Mouse (Mus musculus) small intestine, adult 2 months (tissue): ENCODE measurements around the gene Cnnm4. TPM values are rescaled to one million over a fixed set of nuclear protein-coding genes. Genes with fewer than 3 reads are reported as not detected.

Experiments used
- H3K27ac ChIP-seq: fragments of 200-500 bp; 2 replicates; pipeline ENCODE4 v1.5.1; 2012; ENCODE audit warnings: low read depth, low read length, control low read depth, inconsistent platforms; ENCODE audit not compliant: insufficient read depth
- H3K27me3 ChIP-seq: fragments of 200-500 bp; 2 replicates; pipeline ENCODE4 v1.6.1; 2012; ENCODE audit warnings: mild to moderate bottlenecking, moderate library complexity, low read length, inconsistent platforms; ENCODE audit not compliant: control insufficient read depth, insufficient read depth
- H3K36me3 ChIP-seq: fragments of 200-500 bp; 2 replicates; pipeline ENCODE4 v1.6.1; 2012; ENCODE audit warnings: mild to moderate bottlenecking, low read length, control low read depth, inconsistent platforms; ENCODE audit not compliant: control insufficient read depth, insufficient read depth
- H3K4me1 ChIP-seq: fragments of 200-500 bp; 2 replicates; pipeline ENCODE4 v1.6.1; 2012; ENCODE audit warnings: low read length, inconsistent platforms, mixed read lengths; ENCODE audit not compliant: control insufficient read depth, insufficient read depth, insufficient read length
- H3K4me3 ChIP-seq: fragments of 200-500 bp; 2 replicates; pipeline ENCODE4 v1.5.1; 2012; ENCODE audit warnings: low read depth, mild to moderate bottlenecking, control low read depth, inconsistent platforms, low read length, moderate library complexity
- CTCF ChIP-seq: fragments of 200-500 bp; IDR thresholded peaks from 2 replicates; pipeline ENCODE4 v1.5.1; 2012; ENCODE audit warnings: low read depth, mild to moderate bottlenecking, control low read depth, inconsistent platforms, low read length, moderate library complexity, mixed read lengths; ENCODE audit not compliant: insufficient replicate concordance, insufficient read length; ENCODE audit errors: extremely low read depth
- POLR2A ChIP-seq: fragments of 200-500 bp; IDR thresholded peaks from 2 replicates; pipeline ENCODE4 v1.6.1; 2012; ENCODE audit warnings: low read depth, mild to moderate bottlenecking, control low read depth, inconsistent platforms, low read length, moderate library complexity
- WGBS: fragments of 180-500 bp; shearing (Covaris S2); methylation state at CpG from one replicate; pipeline ENCODE4 v1.1.7; 2018; 5-methylcytosine and 5-hydroxymethylcytosine counted together
- polyA plus RNA-seq: library from polyadenylated mRNA; depleted of rRNA; stranded (reverse); fragments of >200 nt; gene quantifications from 2 replicates; pipeline ENCODE4 v1.2.3, GENCODE M21; 2012

The Cnnm4 gene
- polyA plus RNA-seq, 1 experiment: 107 TPM

- H3K4me3 ChIP-seq: no peak overlapping the region
- no peak overlapping the region for H3K27ac ChIP-seq
- H3K4me1 ChIP-seq: peaks cover 3% of the 10 kb centered on the region; the same call in 1 of the 2 replicates
- 86% methylated on average over 18 of the region's 18 CpGs for WGBS
- TF ChIP-seq POLR2A (no peak), CTCF (no peak)
- peaks cover 10% of the 10 kb centered on the region; the same call in 1 of the 2 replicates for H3K36me3 ChIP-seq
- no peaks in the 10 kb centered on the region for H3K27me3 ChIP-seq
These were observed 78.1 kb downstream of the Cnnm4 start for GRCm38 (mm10) chr1:36549491-36549890.

GRCm38 (mm10) chr1:36550075-36550863 lies 78.8 kb downstream of the Cnnm4 start:
- no peak overlapping the region for H3K27ac ChIP-seq

GRCm38 (mm10) chr1:36551904-36552303 lies 80.5 kb downstream of the Cnnm4 start:
- peaks cover 5% of the 10 kb centered on the region for H3K27me3 ChIP-seq
- H3K4me1 ChIP-seq: peaks cover 8% of the 10 kb centered on the region
- H3K27ac ChIP-seq: no peak overlapping the region
- H3K36me3 ChIP-seq: peaks cover 10% of the 10 kb centered on the region; the same call in 1 of the 2 replicates
- TF ChIP-seq POLR2A (no peak), CTCF (no peak)
- H3K4me3 ChIP-seq: no peak overlapping the region
- WGBS: 84% methylated on average over 17 of the region's 17 CpGs

More at GRCm38 (mm10) chr1:36550075-36550863, 78.8 kb downstream of the Cnnm4 start:
- 84% methylated on average over 20 of the region's 20 CpGs for WGBS
- TF ChIP-seq POLR2A (no peak), CTCF (no peak)
- H3K4me3 ChIP-seq: no peak overlapping the region
- H3K36me3 ChIP-seq: peaks cover 10% of the 10 kb centered on the region; the same call in 1 of the 2 replicates
- H3K4me1 ChIP-seq: peaks cover 3% of the 10 kb centered on the region; the same call in 1 of the 2 replicates
- no peaks in the 10 kb centered on the region for H3K27me3 ChIP-seq

GRCm38 (mm10) chr1:36552506-36552905 lies 81.1 kb downstream of the Cnnm4 start:
- no peak for TF ChIP-seq POLR2A
- no peak for TF ChIP-seq CTCF
- Histone ChIP-seq H3K36me3 (peaks cover 10% of the 10 kb centered on the region; the same call in 1 of the 2 replicates), H3K27me3 (peaks cover 5% of the 10 kb centered on the region), H3K4me1 (peaks cover 6% of the 10 kb centered on the region), H3K27ac (no peak overlapping the region), H3K4me3 (no peak overlapping the region)
- 83% methylated on average over 16 of the region's 16 CpGs for WGBS

GRCm38 (mm10) chr1:36554633-36555399 lies 83.4 kb downstream of the Cnnm4 start:
- peaks cover 5% of the 10 kb centered on the region; the same call in 1 of the 2 replicates for H3K4me1 ChIP-seq
- no peak overlapping the region for H3K4me3 ChIP-seq
- TF ChIP-seq POLR2A (no peak), CTCF (no peak)
- no peak overlapping the region for H3K27ac ChIP-seq
- peaks cover 9% of the 10 kb centered on the region for H3K27me3 ChIP-seq
- peaks cover 5% of the 10 kb centered on the region; the same call in 1 of the 2 replicates for H3K36me3 ChIP-seq
- 80% methylated on average over 21 of the region's 21 CpGs for WGBS

GRCm38 (mm10) chr1:36555798-36556395 lies 84.5 kb downstream of the Cnnm4 start:
- H3K4me1 ChIP-seq: peaks cover 5% of the 10 kb centered on the region; the same call in 1 of the 2 replicates
- 47% methylated on average over 8 of the region's 8 CpGs for WGBS
- peak overlapping the region; percentile 73 for H3K4me3 ChIP-seq
- peaks cover 3% of the 10 kb centered on the region; the same call in 1 of the 2 replicates for H3K36me3 ChIP-seq
- H3K27me3 ChIP-seq: peaks cover 12% of the 10 kb centered on the region
- peak overlapping the region; percentile 31; the same call in 1 of the 2 replicates for H3K27ac ChIP-seq
- TF ChIP-seq CTCF: no peak
- TF ChIP-seq POLR2A: no peak
